Mouse (Mus musculus) cortical plate, adult 2 months (tissue): Measurements from ENCODE around the gene Gm10803.

Source experiments
- CTCF ChIP-seq: fragments of 200-500 bp; IDR thresholded peaks from 2 replicates; pipeline ENCODE4 v1.5.1; 2011; ENCODE audit warnings: mild to moderate bottlenecking, control low read depth, low read length; ENCODE audit not compliant: insufficient read depth; ENCODE audit errors: extremely low read depth
- POLR2A ChIP-seq: fragments of 200-500 bp; IDR thresholded peaks from 2 replicates; pipeline ENCODE4 v1.6.1; 2011; ENCODE audit warnings: mild to moderate bottlenecking, low read length, control low read depth; ENCODE audit not compliant: insufficient read depth; ENCODE audit errors: extremely low read depth

GRCm38 (mm10) chr2:93613020-93613419 is 52.7 kb downstream of the Gm10803 start:
- TF ChIP-seq CTCF (no peak), POLR2A (no peak)
